9 mouse cellular contexts compared by ENCODE assay signal in genomic region chr12:102703441-102703840, GRCm38 (mm10). TPM values are rescaled to one million over a fixed set of nuclear protein-coding genes. Genes with fewer than 3 reads are reported as not detected.
DNase-seq lines count a peak whose midpoint lies in the region; ATAC-seq and TF ChIP-seq lines count a peak whose summit lies in the region.
"Had no signal": no experiment of that assay in that cellular context is flagged by ENCODE, and none has a peak within 500 bp of the region (broad histone marks: within the 10 kb centered on the region; RNA-seq: fewer than 3 reads in every experiment).

No protein-coding gene starts in this region.

- TF ChIP-seq EP300 in ES-Bruce4 (IDR thresholded peaks at IDR 0.05; ENCODE audit: insufficient read depth, low read depth, low read length), result no peak

- no peak for TF ChIP-seq POLR2A in ES-Bruce4 (IDR thresholded peaks at IDR 0.05; ENCODE audit: insufficient read depth, low read length)

- H3K4me3 ChIP-seq in heart, embryonic 10.5 days, result 0 out of 2 replicates have a peak overlapping the region, but pooled peaks have one; percentile 19
- H3K4me3 ChIP-seq in ES-Bruce4 (ENCODE audit: low read depth, low read length), result peak overlapping the region; percentile 99
- peak overlapping the region; percentile 88 for H3K4me3 ChIP-seq in forebrain, embryonic 15.5 days
- peak overlapping the region; percentile 74 for H3K4me3 ChIP-seq in liver, embryonic 15.5 days (replicated peaks)

- WGBS in heart, embryonic 10.5 days, result 52% methylated on average over 6 of the region's 6 CpGs
- WGBS in forebrain, embryonic 15.5 days, result 14% methylated on average over 6 of the region's 6 CpGs
- 48% methylated on average over 6 of the region's 6 CpGs for WGBS in liver, embryonic 15.5 days (ENCODE audit: insufficient replicate concordance)

- peak overlapping the region; percentile 71 for H3K4me2 ChIP-seq in forebrain, embryonic 15.5 days (replicated peaks)
- H3K4me2 ChIP-seq in liver, embryonic 15.5 days, result peak overlapping the region; percentile 98

- TF ChIP-seq CTCF in ES-Bruce4 (IDR thresholded peaks at IDR 0.05; ENCODE audit: low read depth, low read length), result no peak

- DNase-seq in heart, embryonic 10.5 days (ENCODE audit: low spot score), result no peak
- DNase-seq in heart, postnatal 4 days, result no peak
- DNase-seq in natural killer cell, adult 2 months (ENCODE audit: low spot score in 2 of 2), result no peak
- DNase-seq in yolk sac, embryonic 10.5 days (ENCODE audit: low spot score), result no peak
- DNase-seq in embryo, embryonic 10 days (ENCODE audit: low spot score), result no peak

- H3K27ac ChIP-seq in heart, embryonic 10.5 days, result no peak overlapping the region
- H3K27ac ChIP-seq in ES-Bruce4 (ENCODE audit: insufficient read depth, low read length), result 0 out of 2 replicates have a peak overlapping the region, but pooled peaks have one; percentile 8
- H3K27ac ChIP-seq in forebrain, embryonic 15.5 days (replicated peaks), result peak overlapping the region; percentile 57
- peak overlapping the region; percentile 54 for H3K27ac ChIP-seq in liver, embryonic 15.5 days (replicated peaks)

- H3K36me3 ChIP-seq in heart, embryonic 10.5 days, result no peaks in the 10 kb centered on the region
- no peaks in the 10 kb centered on the region for H3K36me3 ChIP-seq in ES-Bruce4 (ENCODE audit: control insufficient read depth, insufficient read depth, low read length, poor library complexity, severe bottlenecking)
- no peaks in the 10 kb centered on the region for H3K36me3 ChIP-seq in forebrain, embryonic 15.5 days
- H3K36me3 ChIP-seq in liver, embryonic 15.5 days (replicated peaks), result no peaks in the 10 kb centered on the region
- H3K36me3 ChIP-seq: G1E had no signal

- 0 out of 2 replicates have a peak, but pooled peaks have one; percentile 2 for ATAC-seq in forebrain, embryonic 15.5 days (replicated peaks)
- no peak for ATAC-seq in liver, embryonic 15.5 days (ENCODE audit: insufficient read depth)

- peaks cover 17% of the 10 kb centered on the region; the same call in 1 of the 2 replicates for H3K27me3 ChIP-seq in heart, embryonic 10.5 days (ENCODE audit: insufficient read depth, poor library complexity, severe bottlenecking)
- no peaks in the 10 kb centered on the region for H3K27me3 ChIP-seq in ES-Bruce4 (ENCODE audit: control insufficient read depth, insufficient read depth, low read length, poor library complexity, severe bottlenecking)
- H3K27me3 ChIP-seq in forebrain, embryonic 15.5 days, result no peaks in the 10 kb centered on the region
- H3K27me3 ChIP-seq in liver, embryonic 15.5 days, result peaks cover 42% of the 10 kb centered on the region

- peaks cover 45% of the 10 kb centered on the region for H3K4me1 ChIP-seq in heart, embryonic 10.5 days
- peaks cover 16% of the 10 kb centered on the region for H3K4me1 ChIP-seq in ES-Bruce4 (ENCODE audit: control insufficient read depth, insufficient read depth, low read length)
- H3K4me1 ChIP-seq in forebrain, embryonic 15.5 days, result peaks cover 60% of the 10 kb centered on the region
- H3K4me1 ChIP-seq in liver, embryonic 15.5 days (replicated peaks), result peaks cover 61% of the 10 kb centered on the region

- no peaks in the 10 kb centered on the region for H3K9me3 ChIP-seq in heart, embryonic 10.5 days
- no peaks in the 10 kb centered on the region for H3K9me3 ChIP-seq in ES-Bruce4 (replicated peaks; ENCODE audit: control insufficient read depth, insufficient read depth, low read length, poor library complexity, severe bottlenecking)
- no peaks in the 10 kb centered on the region for H3K9me3 ChIP-seq in forebrain, embryonic 15.5 days
- H3K9me3 ChIP-seq in liver, embryonic 15.5 days (replicated peaks), result no peaks in the 10 kb centered on the region
- H3K9me3 ChIP-seq: G1E had no signal

- H3K9ac ChIP-seq in ES-Bruce4 (ENCODE audit: low read depth, poor library complexity, severe bottlenecking), result peak overlapping the region; percentile 80
- H3K9ac ChIP-seq in forebrain, embryonic 15.5 days (replicated peaks), result peak overlapping the region; percentile 76
- peak overlapping the region; percentile 15; the same call in 1 of the 2 replicates for H3K9ac ChIP-seq in liver, embryonic 15.5 days

RNA-seq across cellular contexts. Expression of gene Itpk1, which starts 1.3 kb away (rescaled TPM):
- 3.5 and 4.8 TPM in 2 replicates for polyA plus RNA-seq in heart, embryonic 10.5 days (2016; fragmentation: Nextera tagmentation; extraction: Ambion mirVana)
- total RNA-seq in heart, postnatal 4 days (2021), result 1 to 10 TPM; 7.5 to 7.9 TPM
- 40.4 and 44.0 TPM in 2 replicates for polyA plus RNA-seq in ES-Bruce4 (2011; ENCODE audit: insufficient read depth, insufficient read length, low read depth, missing spikeins)
- 58.7 and 59.1 TPM in 2 replicates for polyA plus RNA-seq in forebrain, embryonic 15.5 days (2015; fragmentation: Nextera tagmentation; extraction: Ambion mirVana)
- 4.0 and 5.2 TPM in 2 replicates for polyA plus RNA-seq in liver, embryonic 15.5 days (2015; fragmentation: Nextera tagmentation; extraction: Ambion mirVana)

RNA-seq across cellular contexts. Expression of gene Moap1, which starts 40.0 kb away (rescaled TPM):
- 24.0 and 24.8 TPM in 2 replicates for polyA plus RNA-seq in heart, embryonic 10.5 days (2016; fragmentation: Nextera tagmentation; extraction: Ambion mirVana)
- total RNA-seq in heart, postnatal 4 days (2021), result 10 to 100 TPM in 1 of 2 experiments, 1 to 10 TPM in 1; 8.2 to 11.4 TPM
- polyA plus RNA-seq in ES-Bruce4 (2011; ENCODE audit: insufficient read depth, insufficient read length, low read depth, missing spikeins), result 6.7 and 7.5 TPM in 2 replicates
- polyA plus RNA-seq in forebrain, embryonic 15.5 days (2015; fragmentation: Nextera tagmentation; extraction: Ambion mirVana), result 48.9 and 53.2 TPM in 2 replicates
- 7.6 and 8.4 TPM in 2 replicates for polyA plus RNA-seq in liver, embryonic 15.5 days (2015; fragmentation: Nextera tagmentation; extraction: Ambion mirVana)

RNA-seq across cellular contexts. Expression of gene Tmem251, which starts 40.1 kb away (rescaled TPM):
- 8.6 and 9.5 TPM in 2 replicates for polyA plus RNA-seq in heart, embryonic 10.5 days (2016; fragmentation: Nextera tagmentation; extraction: Ambion mirVana)
- 1 to 10 TPM; 5.7 to 6.0 TPM for total RNA-seq in heart, postnatal 4 days (2021)
- 6.3 TPM in 2 replicates for polyA plus RNA-seq in ES-Bruce4 (2011; ENCODE audit: insufficient read depth, insufficient read length, low read depth, missing spikeins)
- 11.4 and 12.7 TPM in 2 replicates for polyA plus RNA-seq in forebrain, embryonic 15.5 days (2015; fragmentation: Nextera tagmentation; extraction: Ambion mirVana)
- 5.6 and 5.7 TPM in 2 replicates for polyA plus RNA-seq in liver, embryonic 15.5 days (2015; fragmentation: Nextera tagmentation; extraction: Ambion mirVana)

RNA-seq across cellular contexts. Expression of gene Gm28051, which starts 54.1 kb away (rescaled TPM):
- polyA plus RNA-seq in heart, embryonic 10.5 days (2016; fragmentation: Nextera tagmentation; extraction: Ambion mirVana), result not detected in 2 replicates
- not detected for total RNA-seq in heart, postnatal 4 days (2021)
- polyA plus RNA-seq in ES-Bruce4 (2011; ENCODE audit: insufficient read depth, insufficient read length, low read depth, missing spikeins), result not detected in 2 replicates
- polyA plus RNA-seq in forebrain, embryonic 15.5 days (2015; fragmentation: Nextera tagmentation; extraction: Ambion mirVana), result not detected in 2 replicates
- polyA plus RNA-seq in liver, embryonic 15.5 days (2015; fragmentation: Nextera tagmentation; extraction: Ambion mirVana), result not detected in 2 replicates
- total RNA-seq: G1E had no signal

RNA-seq across cellular contexts. Expression of gene Gon7, which starts 54.2 kb away (rescaled TPM):
- polyA plus RNA-seq in heart, embryonic 10.5 days (2016; fragmentation: Nextera tagmentation; extraction: Ambion mirVana), result 32.5 and 36.3 TPM in 2 replicates
- total RNA-seq in heart, postnatal 4 days (2021), result 10 to 100 TPM; 13.0 to 13.5 TPM
- 23.6 and 26.6 TPM in 2 replicates for polyA plus RNA-seq in ES-Bruce4 (2011; ENCODE audit: insufficient read depth, insufficient read length, low read depth, missing spikeins)
- 42.4 and 45.4 TPM in 2 replicates for polyA plus RNA-seq in forebrain, embryonic 15.5 days (2015; fragmentation: Nextera tagmentation; extraction: Ambion mirVana)
- polyA plus RNA-seq in liver, embryonic 15.5 days (2015; fragmentation: Nextera tagmentation; extraction: Ambion mirVana), result 12.7 and 12.8 TPM in 2 replicates

Comparison
In these comparisons a context has a peak if more than half of its experiments do, and no peak if none do; other contexts are left out.
1. H3K4me3 ChIP-seq: peak in every context shown above with its lines; median percentile 99 in ES-Bruce4; 88 in forebrain, embryonic 15.5 days; 74 in liver, embryonic 15.5 days; 19 in heart, embryonic 10.5 days.
2. H3K9ac ChIP-seq: peak in every context shown above with its lines; median percentile 80 in ES-Bruce4; 76 in forebrain, embryonic 15.5 days; 15 in liver, embryonic 15.5 days.